Mouse (Mus musculus) lung, postnatal 25 days (tissue): ENCODE measurements at regions not wholly inside any gene's neighbourhood (a gene's known extent, or its start where the extent isn't known, plus 50 kb on each side); places are given as distances from the start of the nearest gene placed in this dataset.

Source experiments
- DNase-seq: peaks from one replicate; pipeline ENCODE4 v3.0.0; 2022; ENCODE audit warnings: low spot score

- DNase-seq, result no peak
Observed at GRCm38 (mm10) chr15:56425986-56426385, 1051.4 kb downstream of the Slc22a22 start.

DNA sequence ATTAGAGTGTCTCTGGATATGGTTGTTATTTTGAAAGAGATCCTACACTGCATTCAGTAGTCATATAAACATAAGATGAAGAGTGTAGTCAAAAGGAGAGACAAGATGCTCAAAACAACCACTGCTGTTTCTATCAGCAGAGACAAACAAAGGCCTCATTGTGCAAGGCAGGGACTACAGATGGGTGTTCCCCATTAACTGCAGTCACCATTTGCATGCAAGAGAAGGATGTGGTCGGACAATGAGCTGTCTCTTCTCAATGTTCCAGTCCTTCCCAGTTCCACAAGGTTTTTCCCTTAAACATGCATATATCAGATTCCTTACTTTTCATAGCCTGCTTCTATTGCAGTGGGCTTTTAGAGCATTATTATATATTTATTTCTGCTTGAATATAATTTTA lies 1056.7 kb downstream of the Slc22a22 start:
- DNase-seq, result no peak

- DNase-seq, result no peak
Observed at GRCm38 (mm10) chr15:56391982-56392381, 1085.4 kb downstream of the Slc22a22 start.

- DNase-seq, result no peak
Observed at GRCm38 (mm10) chr15:56378511-56378910, 1098.9 kb downstream of the Slc22a22 start.

DNA sequence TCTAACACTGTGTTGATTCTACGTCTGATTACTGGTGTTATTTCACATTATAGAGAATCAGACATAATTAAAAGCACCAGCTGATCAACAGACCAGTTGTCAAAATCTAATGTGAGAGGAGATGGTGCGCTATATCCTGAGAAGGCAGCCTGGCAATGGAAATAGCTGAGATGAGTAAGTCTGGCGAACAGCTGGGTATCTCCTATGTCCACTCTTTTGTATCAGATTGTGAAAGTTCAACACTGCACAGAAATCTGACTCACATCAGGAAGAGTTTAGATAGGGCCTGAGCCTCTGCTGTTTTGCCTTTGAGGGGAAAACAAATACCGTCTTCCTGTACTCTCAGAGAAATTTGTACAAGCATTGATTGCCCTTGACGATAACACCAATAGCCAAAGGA lies 1126.5 kb downstream of the Slc22a22 start:
- DNase-seq, result no peak

- DNase-seq, result no peak
Observed at GRCm38 (mm10) chr15:56346111-56346510, 1131.3 kb downstream of the Slc22a22 start.

DNA sequence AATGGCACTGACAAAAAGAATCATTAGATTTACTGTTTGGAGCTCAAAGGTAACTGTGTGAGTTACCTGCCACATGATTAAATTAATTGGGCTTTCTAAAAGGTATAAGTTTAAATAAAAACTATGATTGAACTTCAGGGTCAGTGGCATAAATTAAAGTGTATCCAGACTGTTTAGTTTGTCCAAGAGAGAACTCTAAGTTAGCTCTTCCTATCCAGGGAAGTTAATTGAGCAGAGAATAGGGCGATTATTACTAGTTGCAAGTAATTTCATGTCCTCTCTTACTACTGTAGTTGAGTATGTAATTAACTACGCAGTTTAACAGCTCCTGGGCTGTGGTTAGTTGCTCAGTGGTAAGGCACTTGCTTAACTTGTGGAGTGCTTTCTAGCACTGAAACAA lies 1132.5 kb downstream of the Slc22a22 start:
- no peak for DNase-seq

DNA sequence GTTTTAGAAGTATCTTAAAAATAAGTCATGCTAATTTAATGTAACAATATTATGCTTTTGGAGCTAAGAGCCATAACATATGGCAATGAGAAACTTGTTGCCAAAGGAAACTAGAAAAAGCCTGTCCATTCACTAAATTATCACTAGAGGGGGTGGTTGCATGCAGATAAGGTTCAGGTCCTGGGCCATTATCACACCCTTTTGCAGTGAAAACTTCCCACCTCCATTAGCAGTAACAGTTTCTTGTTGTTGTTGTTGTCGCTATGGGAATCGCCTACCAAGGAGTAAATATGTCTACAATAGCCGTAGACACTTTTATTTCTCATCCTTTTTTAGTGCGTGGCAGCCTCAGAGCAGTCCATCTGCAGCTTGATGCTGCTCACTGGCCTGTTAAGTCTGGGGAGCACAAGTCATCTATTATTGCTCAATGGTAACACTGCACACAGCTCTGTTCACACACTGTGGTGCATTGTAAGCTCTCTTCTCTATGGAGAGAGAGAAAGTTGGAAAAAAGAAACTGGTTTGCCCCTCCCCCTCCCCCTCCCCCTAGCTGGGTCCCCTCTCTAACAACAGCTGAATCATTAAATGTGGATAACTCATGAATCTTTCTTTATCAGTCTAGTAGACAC lies 1133.0 kb downstream of the Slc22a22 start:
- no peak for DNase-seq

- DNase-seq, result no peak
Observed at GRCm38 (mm10) chr15:56337879-56338278, 1139.5 kb downstream of the Slc22a22 start.

GRCm38 (mm10) chr15:56336449-56336848 lies 1141.0 kb downstream of the Slc22a22 start:
- peak; percentile 36 for DNase-seq

DNA sequence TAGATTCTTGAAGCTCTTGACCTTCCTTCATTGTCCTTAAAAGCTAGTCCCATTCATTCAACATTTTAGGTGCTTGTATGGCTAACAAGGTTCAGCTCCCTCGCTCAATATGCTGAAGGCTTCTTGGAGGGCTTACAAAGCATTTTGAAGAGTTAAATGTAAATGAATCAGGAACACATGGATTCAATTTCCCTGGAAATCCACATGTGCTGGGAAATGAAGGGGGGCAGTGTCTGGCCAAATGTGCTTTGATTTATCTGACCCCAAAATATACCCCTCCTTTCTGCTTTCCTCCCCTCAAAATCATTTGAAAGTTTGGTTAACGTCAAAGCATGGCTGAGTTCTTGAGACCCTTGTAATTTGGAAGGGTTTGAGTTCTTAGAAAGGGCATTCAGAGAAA lies 1142.4 kb downstream of the Slc22a22 start:
- DNase-seq, result no peak

DNA sequence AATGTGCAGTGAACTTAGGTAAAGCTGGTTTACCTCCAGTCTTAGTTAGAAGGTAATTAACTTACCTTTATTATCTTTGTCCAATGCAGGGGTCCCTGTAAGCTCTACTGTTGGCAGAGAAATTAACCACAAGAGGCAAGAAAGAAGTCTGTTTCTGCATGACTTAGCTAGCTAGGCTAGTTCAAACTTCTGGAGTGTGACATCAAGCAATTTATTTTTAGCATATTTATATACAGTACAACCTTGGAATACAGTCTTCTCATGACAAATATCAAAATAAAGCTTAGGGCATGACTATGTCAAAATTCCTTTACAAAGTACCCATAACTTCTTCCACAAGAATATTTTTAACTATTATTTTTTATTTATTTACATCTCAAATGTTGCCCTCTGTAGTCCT lies 1156.9 kb downstream of the Slc22a22 start:
- DNase-seq, result no peak

DNA sequence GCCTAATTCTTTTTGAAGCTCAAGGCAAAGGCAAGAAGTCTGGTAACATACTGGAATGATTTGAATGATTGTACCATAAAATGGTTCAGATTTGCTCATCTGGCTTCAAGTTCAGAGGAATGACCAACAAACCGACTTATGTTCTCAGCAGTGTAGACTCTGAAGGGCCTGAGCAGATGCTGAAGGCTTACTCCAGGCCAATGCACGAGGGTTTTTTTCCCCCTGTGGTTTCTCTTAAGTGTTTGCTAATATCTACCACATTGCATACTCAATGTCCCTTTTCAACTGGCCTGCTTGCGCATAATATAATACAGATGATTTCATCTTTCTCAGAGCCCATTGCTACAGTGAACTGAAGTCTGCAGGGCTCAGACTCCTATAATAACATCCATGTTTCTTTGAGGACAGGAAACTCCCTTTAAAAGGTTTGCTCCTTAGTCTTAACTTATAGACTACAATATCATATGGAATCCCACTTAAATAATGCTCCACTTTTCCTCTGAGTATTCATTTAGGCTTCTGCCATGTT lies 1182.5 kb downstream of the Slc22a22 start:
- DNase-seq, result no peak

- DNase-seq, result peak; percentile 35
Observed at GRCm38 (mm10) chr15:56278622-56279301, 1198.7 kb downstream of the Slc22a22 start.

- DNase-seq, result no peak
Observed at GRCm38 (mm10) chr15:56278006-56278405, 1199.4 kb downstream of the Slc22a22 start.

GRCm38 (mm10) chr15:56248731-56249130 lies 1228.7 kb downstream of the Slc22a22 start:
- DNase-seq, result no peak

DNA sequence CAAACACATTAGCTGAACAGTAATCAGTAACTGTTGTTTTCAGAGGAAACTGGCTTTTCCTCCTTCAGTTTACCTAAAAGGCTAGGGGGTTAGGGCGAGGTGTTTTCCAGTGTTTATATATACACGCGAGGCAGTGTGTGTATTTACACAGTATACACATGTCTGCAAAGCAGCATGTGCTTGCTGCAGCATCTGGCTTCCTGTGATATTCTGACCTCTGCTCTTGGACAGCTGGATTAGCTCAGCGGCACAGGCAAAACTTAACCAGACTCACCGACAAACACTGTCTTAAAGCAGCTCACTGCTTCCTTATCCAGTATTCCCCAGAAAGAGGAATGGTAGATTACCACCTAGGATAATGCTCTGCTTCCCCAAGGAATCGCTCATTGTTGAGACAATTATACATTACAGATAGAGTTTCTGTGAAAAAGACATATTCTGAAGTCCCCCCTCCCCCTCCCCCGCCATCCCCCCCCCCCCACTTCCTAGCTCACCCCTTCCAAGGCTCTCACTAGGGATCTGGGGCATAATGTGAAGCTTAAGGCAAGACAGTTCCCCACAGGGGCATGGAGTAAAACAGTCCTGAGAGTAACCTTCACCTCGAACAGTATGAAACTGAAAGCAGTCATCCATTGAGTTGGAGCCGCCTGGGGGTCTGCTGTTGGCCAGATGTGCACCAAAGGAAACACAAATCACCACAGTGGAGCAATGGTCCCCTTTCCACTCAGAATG lies 1233.3 kb downstream of the Slc22a22 start:
- DNase-seq, result peak; percentile 43

DNA sequence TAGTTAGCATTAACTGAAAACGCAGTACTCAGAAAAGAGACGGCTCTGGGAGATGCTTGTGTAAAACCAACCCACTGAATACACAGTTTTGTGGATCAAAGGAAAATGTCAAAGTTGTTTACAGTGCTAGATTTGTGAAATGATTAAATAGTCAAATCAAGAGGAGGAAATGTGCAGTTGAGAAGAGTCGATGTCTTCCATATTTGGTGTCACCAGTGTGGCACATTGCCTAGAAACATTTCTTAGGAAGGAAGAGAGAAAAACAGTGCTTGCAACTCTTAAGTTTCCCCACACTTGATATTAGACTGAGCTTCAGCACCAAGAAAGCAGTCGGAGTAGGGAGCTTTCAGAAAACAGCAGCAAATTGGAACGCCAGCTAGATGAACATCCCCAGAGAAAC lies 1274.9 kb downstream of the Slc22a22 start:
- peak; percentile 5 for DNase-seq

- no peak for DNase-seq
Observed at GRCm38 (mm10) chr15:56199336-56199735, 1278.1 kb downstream of the Slc22a22 start.

DNA sequence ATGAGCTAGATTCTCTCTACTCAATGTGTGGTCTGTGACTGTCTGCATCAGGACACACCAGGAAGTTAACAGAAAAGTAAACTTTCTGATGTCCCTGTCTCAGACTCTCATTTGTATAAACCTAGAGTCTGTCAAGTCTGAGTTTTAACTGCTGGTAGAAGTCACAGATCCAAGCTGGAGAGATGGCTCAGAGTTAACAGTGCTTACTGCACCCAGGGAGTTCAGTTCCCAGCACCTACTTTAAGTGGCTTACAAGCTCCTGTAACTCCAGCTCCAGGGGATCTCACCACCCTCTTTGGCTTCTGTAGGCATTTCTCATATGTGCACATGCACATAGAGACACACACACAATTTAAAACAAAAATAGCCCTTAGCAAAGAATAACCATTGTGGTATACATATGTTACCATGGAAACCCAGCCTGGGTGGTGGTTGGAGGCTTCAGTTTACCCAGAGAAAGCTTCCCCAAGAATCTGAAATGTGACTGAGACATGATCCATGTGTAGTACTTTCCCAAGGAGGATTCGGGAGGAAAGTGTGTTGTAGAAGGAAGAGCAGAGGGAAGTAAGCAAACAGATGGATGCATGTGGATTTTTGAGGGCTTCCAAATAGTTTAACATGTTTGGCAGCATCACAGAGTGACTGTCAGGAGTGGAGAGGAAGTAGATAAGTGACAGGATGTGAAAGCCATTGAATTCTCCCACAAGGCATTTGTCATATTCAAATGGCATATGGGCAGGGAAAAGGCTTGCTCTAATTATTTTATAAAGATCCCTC lies 1279.8 kb downstream of the Slc22a22 start:
- no peak for DNase-seq

DNA sequence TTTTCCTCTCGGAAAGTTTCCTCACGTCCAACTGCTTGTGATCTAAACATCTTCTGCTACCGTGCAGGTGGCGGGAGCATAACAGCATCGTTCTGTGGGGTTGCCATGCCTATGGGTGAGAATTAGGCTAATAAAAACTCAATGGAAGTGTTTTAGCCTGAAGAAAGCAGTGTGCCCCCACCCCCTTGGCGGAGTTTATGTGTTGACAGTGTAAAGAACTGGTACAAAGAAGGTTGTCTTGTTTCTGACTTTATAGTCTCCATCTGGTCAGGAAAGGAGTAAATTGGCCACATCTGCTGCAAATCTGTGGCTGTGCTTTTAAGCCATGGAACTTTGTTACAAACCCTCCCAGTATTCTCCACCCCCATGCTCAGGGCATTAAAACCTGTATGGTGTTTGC lies 1311.2 kb downstream of the Slc22a22 start:
- DNase-seq, result no peak

DNA sequence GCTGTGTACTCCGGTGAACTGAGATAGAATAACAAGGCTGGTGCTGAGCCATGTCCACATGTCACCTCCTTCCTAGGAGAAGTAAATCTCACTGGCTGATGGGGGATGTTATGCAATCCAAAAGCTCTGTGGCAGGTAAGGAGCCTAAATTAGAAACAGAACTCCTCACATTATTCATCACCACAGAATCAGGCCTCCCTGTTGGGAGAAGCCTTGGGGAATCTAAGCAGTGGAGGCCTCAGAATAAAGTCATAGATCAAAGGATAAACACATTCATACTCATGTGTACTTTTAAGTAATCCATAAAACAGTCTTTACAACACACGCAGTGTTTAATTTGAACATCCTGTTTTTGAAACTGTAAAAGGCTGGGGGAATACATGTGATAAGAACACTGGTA lies 1318.7 kb downstream of the Slc22a22 start:
- DNase-seq, result no peak
